Mouse (Mus musculus) cerebellum, adult 11-12 months (tissue): ENCODE measurements around the gene Agap2.
"Not testable (repeated sequence)": the region's sequence is repeated elsewhere in the genome, so short reads cannot be mapped to it uniquely, and the experiment has no call there.

ENCODE experiments used
- DNase-seq: peaks from one replicate; pipeline ENCODE4 v3.0.0; 2022

Gene Agap2

DNA sequence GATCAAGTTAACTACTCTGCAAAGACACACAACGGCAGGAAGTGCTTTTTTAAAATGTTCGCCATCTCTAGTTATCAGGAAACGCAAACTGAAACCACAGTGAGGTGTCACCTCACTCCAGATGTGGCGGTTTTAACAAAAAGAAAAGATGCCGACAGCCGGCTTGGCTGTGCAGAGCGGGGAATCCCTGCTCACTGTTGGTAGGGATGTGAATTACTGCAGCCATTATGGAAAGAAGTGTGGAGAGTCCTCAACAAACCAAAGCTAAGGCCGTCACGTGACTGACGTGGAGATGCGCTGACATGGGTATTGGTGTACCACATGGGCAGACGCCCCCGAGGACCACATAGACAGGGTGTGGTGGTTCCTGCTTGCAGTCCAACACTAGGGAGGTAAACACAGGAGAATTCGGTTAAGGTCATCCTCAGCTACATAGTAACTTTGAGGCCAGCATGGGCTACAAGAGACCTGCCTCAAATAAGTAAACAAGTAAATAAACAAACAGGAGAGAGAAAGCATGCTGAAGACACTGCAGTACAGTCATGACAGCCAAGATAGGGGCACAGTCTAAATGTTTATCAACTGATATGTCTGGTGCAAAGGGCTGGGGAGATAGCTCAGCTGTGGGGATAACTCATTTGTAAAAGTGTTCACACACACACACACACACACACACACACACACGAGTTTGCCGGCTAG is 32.6 kb downstream of the Agap2 start:
- no peak for DNase-seq

DNA sequence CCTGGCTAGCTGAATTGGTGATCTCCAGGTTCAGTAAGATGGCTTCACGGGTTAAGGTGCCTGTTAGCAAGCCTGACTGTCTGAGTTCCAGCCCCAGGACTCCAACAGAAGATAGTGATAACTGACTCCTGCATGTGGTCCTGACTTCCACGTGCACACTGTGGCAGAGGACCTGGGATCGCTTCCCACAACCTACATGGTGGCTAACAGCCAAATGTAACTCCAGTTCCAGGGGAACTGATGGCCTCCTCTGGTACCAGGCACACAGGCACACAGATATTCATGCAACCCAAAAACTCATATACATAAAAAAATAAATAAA is 33.1 kb downstream of the Agap2 start:
- DNase-seq, result no peak

DNA sequence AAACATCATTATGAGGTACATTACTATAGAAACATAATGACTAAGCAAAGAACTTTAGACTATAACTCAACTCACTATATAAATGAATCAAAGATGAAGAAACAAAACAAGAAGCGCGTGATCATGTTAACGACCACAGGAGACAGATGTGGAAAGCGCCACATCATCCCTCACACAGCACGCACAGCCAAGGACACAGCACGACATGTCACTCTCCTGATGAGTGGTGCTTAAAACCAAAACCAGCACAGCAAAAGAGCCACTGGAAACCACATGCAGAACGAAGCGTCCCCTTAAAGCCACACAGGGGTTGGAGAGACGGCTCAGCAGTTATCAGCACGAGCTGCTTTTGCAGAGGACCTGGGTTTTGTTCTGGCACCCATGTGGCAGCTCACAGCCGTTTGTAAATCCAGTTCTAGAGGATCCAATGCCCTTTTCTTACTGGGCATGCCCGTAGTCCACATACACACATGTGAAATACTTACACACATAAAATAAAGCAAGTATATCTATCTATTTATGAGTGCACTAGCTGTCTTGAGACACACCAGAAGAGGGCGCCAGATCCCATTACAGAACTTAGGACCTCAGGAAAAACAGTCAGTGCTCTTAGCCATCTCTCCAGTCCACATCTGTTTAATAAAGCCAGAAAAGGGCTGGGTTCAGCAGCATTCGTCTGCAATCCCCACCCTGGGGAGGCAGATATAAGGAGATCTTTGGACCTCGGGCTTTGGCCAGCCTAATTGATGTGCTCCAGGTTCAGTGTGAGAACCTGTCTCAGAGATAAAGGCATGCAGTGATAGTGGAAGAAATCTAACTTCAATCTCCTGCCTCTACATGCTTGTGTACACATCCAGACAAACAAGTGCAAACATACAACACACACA is 36.2 kb downstream of the Agap2 start:
- DNase-seq, result no peak

- DNase-seq, result no peak
Observed at GRCm38 (mm10) chr10:127114408-127114807, 39.3 kb downstream of the Agap2 start.

DNA sequence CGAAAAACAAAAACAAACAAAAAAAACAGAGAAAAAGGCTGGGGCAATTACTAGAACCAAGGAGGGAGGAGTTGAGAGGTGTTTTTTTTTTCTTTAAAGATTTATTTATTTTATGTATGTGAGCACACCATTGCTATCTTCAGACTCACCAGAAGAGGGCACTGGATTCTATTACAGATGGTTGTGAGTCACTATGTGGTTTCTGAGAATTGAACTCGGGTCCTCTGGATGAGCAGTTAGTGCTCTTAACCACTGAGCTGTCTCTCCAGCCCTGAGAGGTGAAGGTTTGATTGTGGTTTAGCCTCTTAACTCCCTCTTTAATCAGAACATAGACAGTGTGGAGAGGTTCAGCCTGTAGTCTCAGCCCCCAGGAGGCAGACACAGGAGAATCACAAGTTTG is 40.0 kb downstream of the Agap2 start:
- no peak for DNase-seq

DNA sequence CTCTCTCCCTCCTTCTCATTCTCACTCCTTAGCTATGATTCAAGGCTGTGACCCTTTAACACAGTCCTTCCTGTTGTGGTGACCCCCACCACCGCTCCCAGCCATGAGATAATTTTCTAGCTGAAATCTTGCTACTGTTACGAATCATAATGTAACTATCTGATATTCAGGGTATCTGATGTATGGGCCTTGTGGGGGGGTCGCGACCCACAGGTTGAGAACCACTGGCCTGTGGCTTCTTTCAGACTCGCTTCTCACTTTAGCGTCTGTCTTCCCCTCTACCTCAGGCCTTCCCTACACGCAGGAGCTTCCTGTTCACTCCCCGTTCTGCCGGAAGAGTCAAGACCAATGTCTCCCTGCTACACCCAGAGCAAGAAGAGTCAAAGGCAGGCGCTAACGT is 43.4 kb downstream of the Agap2 start:
- DNase-seq, result no peak

DNA sequence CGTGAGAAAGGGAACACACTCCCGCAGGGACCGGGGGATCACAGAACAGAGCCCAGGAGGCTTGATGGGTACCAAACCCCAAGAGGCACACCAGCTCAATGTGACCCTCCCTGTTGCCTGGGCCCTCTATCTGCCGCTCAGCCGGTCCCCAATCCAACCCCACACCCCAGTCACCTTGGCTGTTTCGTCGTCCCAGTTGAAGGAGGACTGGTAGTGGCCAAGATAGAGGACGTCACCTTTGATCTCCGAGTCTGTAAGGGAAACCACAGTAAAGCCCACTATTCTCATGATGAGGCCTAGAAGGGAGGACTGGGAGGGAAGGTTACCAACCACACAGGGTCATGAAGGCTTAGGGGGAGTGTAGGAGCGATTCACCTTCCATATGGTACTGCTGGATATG is 44.1 kb downstream of the Agap2 start:
- DNase-seq, result peak; percentile 28

DNA sequence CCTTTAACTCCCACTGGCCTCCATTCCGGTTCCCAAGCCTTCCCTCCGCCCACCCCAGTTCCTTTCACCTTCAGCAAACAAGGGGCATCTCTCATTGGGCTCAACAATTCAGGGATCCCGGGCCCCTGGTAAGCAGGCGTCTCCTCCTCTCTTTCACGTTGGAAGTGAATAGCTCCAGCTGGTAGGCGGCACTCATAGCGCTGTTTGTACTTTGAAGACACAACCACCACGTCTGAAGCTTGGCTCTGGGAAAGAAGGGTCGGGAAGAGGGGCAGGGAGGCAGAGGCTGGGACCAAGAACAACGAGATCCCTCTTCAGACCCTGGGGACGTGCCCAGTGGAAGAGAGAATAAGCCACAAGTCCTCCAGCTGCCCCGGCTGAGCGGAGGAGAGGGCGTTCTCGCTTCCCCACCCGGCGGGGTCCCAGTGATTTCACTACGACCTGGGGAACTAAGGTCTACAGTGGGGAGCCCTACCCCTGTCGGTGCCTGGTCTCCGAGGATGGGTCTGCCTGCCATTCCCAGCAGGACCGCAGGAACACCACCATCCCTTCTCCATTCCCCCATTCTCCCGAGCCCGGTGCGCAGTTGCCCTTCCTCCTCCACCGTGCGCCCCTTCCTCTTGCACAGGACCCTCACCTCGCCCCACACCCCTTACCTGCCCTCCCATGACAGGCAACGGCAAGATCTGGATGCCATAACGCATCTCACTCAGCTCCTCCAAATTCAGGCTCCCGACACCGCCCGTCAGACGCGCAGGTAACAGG is 45.4 kb downstream of the Agap2 start:
- DNase-seq, result no peak

DNA sequence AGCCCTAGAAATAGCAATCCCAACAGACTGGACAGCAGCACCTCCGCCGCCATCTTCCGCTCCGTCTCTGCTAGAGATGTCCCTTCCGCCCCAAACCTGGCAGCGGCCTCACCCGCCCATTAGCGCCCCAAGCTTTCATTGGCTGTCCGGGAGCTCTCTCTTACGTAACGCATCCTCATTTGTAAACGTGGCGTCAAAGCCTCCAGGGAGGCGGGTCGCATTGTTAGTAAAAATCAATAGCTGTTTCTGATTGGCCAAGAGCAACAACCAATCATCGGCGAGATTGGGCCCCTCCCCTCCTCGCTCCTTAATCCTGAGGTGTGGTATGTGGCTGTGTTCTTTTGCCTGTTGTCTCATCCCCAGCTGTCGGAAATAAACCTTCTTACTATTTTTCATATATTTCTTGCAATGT is 46.0 kb downstream of the Agap2 start, which contains the start of gene Os9:
TSS of gene Os9 (minus strand) at position 66 of the 412 bp plus-strand sequence.
- peak; percentile 98 for DNase-seq

DNA sequence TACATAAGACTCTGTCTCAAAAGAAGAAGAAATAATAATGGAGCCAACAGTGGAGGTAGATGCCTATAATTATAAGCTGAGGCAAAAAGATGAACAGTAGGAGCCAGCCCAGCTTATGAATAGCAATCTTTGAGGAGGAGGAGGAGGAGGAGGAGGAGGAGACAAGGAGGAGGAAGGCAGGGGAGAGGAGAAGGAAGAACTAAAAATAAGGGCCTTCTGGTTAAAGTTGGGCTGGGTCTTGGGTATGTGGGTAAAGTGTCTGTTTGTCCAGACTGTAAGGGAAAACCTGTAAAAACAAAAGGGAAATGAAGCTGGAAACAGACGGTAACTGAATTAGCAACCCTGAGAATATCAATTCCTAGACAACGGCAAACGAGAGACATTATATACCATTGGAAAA is 46.9 kb downstream of the Agap2 start:
- DNase-seq, result no peak

- DNase-seq, result peak; percentile 75
Observed at GRCm38 (mm10) chr10:127122784-127123435, 47.8 kb downstream of the Agap2 start.

GRCm38 (mm10) chr10:127123436-127123805 is 48.3 kb downstream of the Agap2 start:
- peak; percentile 79 for DNase-seq

DNA sequence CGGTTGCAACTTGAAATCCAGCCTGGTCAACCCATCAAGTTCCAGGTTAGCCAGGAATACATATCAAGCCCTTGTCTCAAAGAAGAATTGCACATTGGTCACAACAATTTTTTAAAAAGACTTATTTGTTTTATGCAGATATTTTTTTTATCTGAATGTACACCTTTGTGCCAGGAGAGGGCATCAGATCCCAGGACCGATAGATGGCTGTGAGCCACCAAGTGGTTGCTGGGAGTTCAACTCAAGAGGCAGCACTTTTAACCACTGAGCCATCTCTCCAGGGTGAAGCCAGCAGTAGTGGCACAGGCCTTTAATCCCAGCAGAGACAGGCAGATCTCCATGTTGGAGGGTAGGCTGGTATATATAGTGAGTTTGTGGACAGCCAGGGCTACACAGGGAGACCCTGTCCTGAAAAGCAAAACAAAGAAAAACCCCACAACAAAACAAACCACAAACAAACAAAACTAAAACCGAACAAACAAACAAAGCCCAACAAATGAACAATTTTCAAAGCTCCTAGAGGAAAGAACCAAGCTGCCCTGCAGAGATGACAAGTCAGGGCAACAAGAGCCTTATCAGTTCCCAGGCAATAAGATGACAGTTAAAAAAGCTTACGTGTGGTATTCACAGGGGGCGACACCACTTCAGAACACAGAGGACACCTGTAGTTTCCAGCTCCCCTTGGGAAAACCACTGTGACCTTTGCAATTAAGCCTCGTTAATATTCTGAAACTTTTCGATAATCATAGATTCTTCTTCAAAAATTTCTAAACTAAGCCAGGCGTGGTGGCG is 50.3 kb downstream of the Agap2 start:
- no peak for DNase-seq

- DNase-seq, result no peak
Observed at GRCm38 (mm10) chr10:127126579-127126978, 51.5 kb downstream of the Agap2 start.

DNA sequence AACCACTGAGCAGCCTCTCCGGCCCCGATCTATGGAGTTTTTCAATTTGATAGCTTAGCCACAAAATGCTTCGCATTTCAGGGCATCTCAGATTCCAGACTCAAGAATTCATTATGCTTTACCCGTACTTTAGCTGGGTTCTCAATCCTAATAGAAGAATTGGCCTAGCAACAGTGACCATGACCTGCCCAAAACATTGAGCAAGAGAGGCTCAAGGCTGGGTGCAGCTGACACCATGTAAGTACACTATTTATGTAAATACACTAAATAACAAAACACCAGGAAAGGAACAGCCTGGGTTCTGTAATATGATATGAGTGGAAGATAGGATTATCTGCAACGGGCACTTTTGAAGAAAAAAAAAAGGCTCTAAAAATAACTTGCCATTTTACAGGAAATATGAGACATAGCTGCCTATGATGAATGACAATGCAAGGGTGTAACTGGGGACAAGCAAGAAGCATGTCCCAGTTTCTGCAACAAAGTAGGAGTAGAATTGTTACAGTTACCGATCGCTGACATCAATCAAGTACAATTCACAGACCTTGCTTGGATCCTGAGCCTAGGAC is 52.7 kb downstream of the Agap2 start:
- no peak for DNase-seq

GRCm38 (mm10) chr10:127129431-127129830 is 54.3 kb downstream of the Agap2 start:
- DNase-seq, result no peak

DNA sequence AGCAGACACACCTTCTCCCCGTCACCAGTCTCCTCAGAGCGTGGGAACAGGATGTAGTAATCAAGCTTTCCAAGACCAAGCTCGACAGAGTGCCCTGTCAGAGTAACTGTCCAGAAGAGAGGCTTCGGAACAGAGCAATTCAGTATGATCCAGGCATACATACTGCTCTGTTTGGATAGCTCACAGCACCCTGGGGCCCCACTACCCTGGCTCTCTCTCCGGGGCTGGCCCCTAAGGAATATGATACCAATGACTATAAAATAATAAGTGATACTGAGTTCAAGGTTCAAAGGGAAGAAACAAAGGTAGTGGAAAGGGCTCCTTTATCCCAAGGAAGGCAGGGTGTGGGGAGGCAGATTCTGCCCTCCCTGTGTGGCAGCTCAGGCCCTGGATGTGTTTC is 57.4 kb downstream of the Agap2 start:
- no peak for DNase-seq

DNA sequence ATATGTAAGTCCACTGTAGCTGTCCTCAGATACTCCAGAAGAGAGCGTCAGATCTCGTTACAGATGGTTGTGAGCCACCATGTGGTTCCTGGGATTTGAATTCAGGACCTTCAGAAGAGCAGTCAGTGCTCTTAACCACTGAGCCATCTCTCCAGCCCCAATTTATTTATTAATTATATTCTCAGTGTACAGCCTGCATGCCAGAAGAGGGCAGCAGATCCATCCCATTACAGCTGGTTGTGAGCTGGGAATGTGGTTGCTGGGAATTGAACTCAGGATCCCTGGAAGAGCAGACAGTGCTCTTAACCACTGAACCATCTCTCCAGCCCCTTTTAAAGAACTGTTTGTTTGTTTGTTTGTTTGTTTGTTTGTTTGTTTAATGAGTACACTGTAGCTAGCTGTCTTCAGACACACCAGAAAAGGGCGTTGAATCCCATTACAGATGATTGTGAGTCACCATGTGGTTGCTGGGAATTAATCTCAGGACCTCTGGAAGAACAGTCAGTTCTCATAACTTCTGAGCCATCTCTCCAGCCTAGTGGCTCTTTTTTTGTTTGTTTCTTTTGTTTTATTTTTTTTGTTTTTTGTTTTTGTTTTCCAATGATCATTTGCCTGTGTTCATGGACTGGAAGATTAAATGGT is 59.4 kb downstream of the Agap2 start:
- not testable (repeated sequence) for DNase-seq

DNA sequence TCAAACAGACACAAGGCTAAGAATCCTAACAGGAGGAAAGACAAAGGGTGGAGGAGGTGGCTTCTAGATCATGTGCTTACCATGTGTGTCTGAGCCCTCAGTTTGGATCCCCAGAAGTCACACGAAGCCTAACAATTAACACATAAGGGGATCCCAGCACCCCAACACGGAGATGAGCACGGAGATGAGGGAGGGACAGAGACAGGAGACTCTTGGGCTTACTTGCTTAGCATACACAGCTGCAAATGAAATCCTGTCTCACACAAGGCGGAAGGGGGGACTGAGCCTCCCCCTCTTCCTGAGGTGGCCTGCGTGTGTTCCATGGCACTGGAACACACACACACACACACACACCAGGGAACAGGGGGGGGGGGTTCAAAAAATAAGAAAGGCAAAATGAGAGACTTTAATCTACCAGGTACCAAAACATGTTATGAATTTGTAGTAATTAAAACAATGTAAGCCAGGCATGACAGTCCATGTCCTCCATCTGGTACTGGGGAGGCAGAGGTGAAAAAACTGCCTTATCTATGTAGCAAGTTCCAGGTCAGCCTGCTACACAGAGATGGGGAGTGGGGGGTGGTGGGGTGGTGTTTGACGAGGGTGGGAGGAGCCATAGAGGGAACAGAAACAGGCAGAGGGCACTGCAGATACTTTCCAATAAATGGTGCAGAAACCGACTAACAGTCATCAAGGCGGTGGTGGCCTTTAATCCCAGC is 60.2 kb downstream of the Agap2 start:
- DNase-seq, result no peak

DNA sequence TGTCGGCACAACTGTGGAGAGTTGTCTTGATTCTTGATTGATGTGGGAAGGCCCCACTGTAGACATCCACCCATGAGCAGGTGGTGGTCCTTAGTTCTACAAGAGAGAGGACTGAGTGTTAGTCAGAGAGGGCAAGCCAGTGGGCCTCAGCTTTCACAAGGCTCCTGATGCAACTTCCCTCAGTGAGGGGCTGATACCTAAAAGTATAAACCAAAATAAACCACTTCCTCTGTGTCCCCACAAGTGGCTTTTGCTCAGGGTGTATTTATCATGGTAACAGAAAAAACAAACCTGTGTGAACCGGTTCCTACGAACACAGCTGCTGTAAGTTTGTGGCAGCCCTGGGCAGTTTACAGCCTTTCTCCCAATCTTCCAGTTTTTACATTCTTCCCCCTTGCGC is 61.4 kb downstream of the Agap2 start:
- no peak for DNase-seq

DNA sequence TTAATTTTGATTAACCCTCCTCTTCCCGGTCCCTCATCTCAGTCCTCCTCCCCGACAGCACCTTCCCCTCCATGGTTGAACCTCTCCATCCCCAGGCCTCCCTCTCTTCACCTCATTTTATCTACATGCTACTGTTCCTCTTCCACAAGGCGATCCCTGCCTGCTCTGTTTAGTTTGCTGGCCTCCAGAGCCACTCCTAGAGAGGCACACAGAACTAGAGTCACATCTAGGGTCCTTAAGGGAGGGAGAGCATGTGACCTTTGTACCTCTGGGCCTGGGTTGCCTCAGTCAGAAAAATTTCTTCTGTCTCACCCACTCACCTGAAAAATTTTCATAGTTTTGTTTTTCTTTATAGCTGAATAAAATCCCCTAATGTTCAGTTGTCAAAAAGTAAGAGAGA is 62.8 kb downstream of the Agap2 start:
- no peak for DNase-seq
